Mouse (Mus musculus) granulocyte monocyte progenitor cell, adult 5-6 weeks (primary cell): ENCODE results near the gene Akr1d1. TPM values are rescaled to one million over a fixed set of nuclear protein-coding genes. Genes with fewer than 3 reads are reported as not detected.
A peak's percentile ranks its signal among the peaks of the same experiment; 100 is the strongest.

Experiments
- ATAC-seq: replicated peaks from 2 replicates; pipeline ENCODE4 v1.8.0; 2016; ENCODE audit warnings: mild to moderate bottlenecking, moderate TSS enrichment, inconsistent platforms; ENCODE audit not compliant: poor library complexity, severe bottlenecking
- total RNA-seq, 2 experiments: library from RNA; stranded (forward) in 1 of 2; stranded (reverse) in 1 of 2; fragments of 200-712, 200-1000 nt in 1 of 2; fragments of >200 nt in 1 of 2; fragmentation: Nextera tagmentation in 1 of 2; gene quantifications; 2 replicates each; pipeline ENCODE4 v1.2.3; 2014 to 2017

Gene Akr1d1
- total RNA-seq (2014; fragmentation: Nextera tagmentation) (not detected in 2 replicates), total RNA-seq (2017) (not detected in 2 replicates)

GRCm38 (mm10) chr6:37529940-37530339, at the start of gene Akr1d1:
Gene Akr1d1 (plus strand): TSS chr6:37530173.
- ATAC-seq = no peak

GRCm38 (mm10) chr6:37481147-37481546, 48.8 kb upstream of the Akr1d1 start:
- no peak for ATAC-seq

- no peak for ATAC-seq
Observed at GRCm38 (mm10) chr6:37483262-37483661, 46.7 kb upstream of the Akr1d1 start.

GRCm38 (mm10) chr6:37484588-37485070, 45.3 kb upstream of the Akr1d1 start:
- no peak for ATAC-seq

- ATAC-seq = no peak
Observed at GRCm38 (mm10) chr6:37486502-37486901, 43.5 kb upstream of the Akr1d1 start.

- no peak for ATAC-seq
Observed at GRCm38 (mm10) chr6:37492241-37492640, 37.7 kb upstream of the Akr1d1 start.

- ATAC-seq = peak; percentile 40; the same call in 1 of the 2 replicates
Observed at GRCm38 (mm10) chr6:37494957-37495356, 35.0 kb upstream of the Akr1d1 start.

- ATAC-seq = no peak
Observed at GRCm38 (mm10) chr6:37496866-37497265, 33.1 kb upstream of the Akr1d1 start.

GRCm38 (mm10) chr6:37505588-37505987, 24.4 kb upstream of the Akr1d1 start:
- ATAC-seq = no peak

GRCm38 (mm10) chr6:37506909-37507515, 23.0 kb upstream of the Akr1d1 start:
- no peak for ATAC-seq

GRCm38 (mm10) chr6:37510786-37511185, 19.2 kb upstream of the Akr1d1 start:
- ATAC-seq = no peak

GRCm38 (mm10) chr6:37520631-37521375, 9.2 kb upstream of the Akr1d1 start:
- ATAC-seq = no peak

- no peak for ATAC-seq
Observed at GRCm38 (mm10) chr6:37532036-37532435, 2.1 kb downstream of the Akr1d1 start.

- no peak for ATAC-seq
Observed at GRCm38 (mm10) chr6:37536831-37537230, 6.9 kb downstream of the Akr1d1 start.

- no peak for ATAC-seq
Observed at GRCm38 (mm10) chr6:37537801-37538200, 7.8 kb downstream of the Akr1d1 start.

GRCm38 (mm10) chr6:37538792-37539191, 8.8 kb downstream of the Akr1d1 start:
- no peak for ATAC-seq

- ATAC-seq = no peak
Observed at GRCm38 (mm10) chr6:37539403-37539802, 9.4 kb downstream of the Akr1d1 start.

GRCm38 (mm10) chr6:37540113-37540512, 10.1 kb downstream of the Akr1d1 start:
- ATAC-seq = no peak

GRCm38 (mm10) chr6:37541171-37541570, 11.2 kb downstream of the Akr1d1 start:
- no peak for ATAC-seq

- no peak for ATAC-seq
Observed at GRCm38 (mm10) chr6:37542145-37542544, 12.2 kb downstream of the Akr1d1 start.

GRCm38 (mm10) chr6:37552760-37553159, 22.8 kb downstream of the Akr1d1 start:
- peak; percentile 35; the same call in 1 of the 2 replicates for ATAC-seq

- no peak for ATAC-seq
Observed at GRCm38 (mm10) chr6:37553926-37554325, 24.0 kb downstream of the Akr1d1 start.
